Mouse (Mus musculus): Measurements from ENCODE around the gene Zfp820.
"Not testable (repeated sequence)": the region's sequence is repeated elsewhere in the genome, so short reads cannot be mapped to it uniquely, and the experiment has no call there.

The Zfp820 gene

DNA sequence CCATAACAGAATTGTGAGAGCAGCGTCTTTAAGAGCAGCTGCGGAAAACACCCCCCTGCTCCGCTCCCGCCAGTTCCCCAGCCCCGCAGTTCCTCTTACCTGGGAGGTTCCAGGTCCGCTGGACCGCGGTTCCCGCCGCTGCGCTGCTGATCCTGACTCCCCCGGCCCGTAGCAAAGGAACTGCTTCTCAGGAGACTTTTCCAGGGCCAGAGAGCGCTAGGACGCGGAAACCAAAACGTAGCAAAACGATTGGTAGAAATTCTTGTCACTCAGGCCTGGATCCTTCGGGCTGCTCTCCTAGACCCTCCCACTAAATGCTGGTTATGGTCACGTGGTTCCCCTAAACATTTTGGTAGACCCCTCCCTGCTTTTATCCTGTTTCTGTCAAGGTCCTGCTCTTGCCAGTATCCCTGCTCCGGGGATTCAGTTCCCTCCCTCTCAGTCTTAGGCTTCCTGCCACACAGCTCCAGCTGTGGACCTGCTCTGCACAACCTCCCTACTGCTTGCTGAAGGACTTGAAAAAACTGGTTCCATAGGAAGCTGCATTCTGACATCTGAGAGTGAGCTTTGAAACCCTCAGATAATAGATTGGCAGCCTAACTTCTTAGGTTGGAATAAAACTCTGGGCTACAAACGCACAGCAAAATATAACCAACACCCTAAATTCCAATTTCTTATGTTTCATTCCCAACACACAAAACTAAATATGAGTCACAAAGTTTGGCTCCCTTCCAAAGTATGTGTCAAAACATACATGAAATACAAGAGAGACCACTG lies at the start of gene Zfp820:
Zfp820 (minus strand) TSS at position 228 of the 777 bp plus-strand sequence.
- DNase-seq: peak; percentile 4 to 13

- DNase-seq: no peak
These were observed 25.7 kb upstream of the Zfp820 start for GRCm38 (mm10) chr17:21871256-21871655.

GRCm38 (mm10) chr17:21846322-21846582 lies 680 bp upstream of the Zfp820 start:
- DNase-seq: not testable (repeated sequence)

DNA sequence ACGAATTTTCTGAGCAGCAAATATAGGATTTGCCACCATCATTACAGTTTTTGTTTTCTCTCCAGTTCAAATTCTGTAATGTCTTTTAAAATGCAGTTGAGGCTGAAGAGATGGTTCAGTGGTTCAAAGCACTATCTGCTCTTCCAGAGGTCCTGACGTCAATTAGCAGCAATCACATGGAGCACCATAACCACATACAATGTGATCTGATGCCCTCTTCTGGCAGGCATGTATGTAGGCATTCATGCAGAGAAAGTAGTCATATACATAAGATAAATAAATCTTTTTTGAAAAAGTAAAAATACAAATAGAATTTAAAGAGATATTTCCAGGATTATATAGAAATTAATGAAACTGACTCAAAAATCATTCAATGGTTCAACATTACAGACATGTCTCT lies 7.1 kb downstream of the Zfp820 start:
- DNase-seq: no peak

GRCm38 (mm10) chr17:21801373-21801772 lies 44.2 kb downstream of the Zfp820 start:
- DNase-seq: not testable (repeated sequence)

DNA sequence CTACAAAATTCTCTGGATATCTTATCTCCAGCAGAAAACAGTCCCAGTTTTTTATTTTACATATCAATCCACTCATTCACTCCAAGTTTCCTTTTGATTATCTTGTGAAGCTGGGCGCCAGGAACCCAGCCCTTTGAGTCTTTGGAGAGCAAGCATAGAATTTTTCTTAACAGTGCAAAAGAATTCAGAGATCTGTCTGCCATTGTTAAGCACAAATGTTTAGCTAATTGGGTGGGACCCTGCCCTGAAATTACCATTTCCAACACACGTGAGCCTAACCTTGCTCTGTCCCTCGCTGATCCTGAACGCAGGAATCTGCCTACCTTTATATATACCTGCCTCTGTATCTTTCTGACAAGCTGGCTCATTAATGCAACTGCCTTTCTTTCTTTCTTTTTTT lies 53.3 kb downstream of the Zfp820 start:
- DNase-seq: no peak

DNA sequence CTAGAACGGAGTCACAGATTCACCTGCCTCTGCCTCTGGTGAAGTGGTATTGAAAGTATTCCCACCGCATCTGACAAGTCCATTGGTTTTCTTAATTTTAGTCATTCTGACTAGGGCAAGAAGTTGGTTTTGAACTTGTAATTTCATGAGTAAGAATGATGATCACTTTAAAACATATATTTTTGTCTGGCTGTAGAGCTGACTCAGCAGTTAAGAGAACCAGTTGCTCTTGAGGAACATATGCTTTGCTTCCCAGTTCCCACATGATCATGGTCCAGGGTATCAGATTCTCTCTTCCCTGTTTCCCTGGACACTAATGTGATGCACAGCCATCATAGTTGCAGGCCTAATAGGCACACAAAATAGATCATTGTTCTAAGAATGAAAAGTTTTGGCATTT lies 75.2 kb downstream of the Zfp820 start:
- DNase-seq: no peak
